Mouse (Mus musculus) MEL (cell line): ENCODE measurements around the gene Aaas. TPM values are rescaled to one million over a fixed set of nuclear protein-coding genes. Genes with fewer than 3 reads are reported as not detected.
A peak's percentile ranks its signal among the peaks of the same experiment; 100 is the strongest.

ENCODE experiments used
- DNase-seq: peaks from one replicate; pipeline ENCODE4 v3.0.0; 2011; ENCODE audit warnings: low read depth, low spot score
- H3K27ac ChIP-seq: 2 replicates; pipeline ENCODE4 v1.5.1; 2012; ENCODE audit warnings: low read depth, mild to moderate bottlenecking, control low read depth, low read length, moderate library complexity; ENCODE audit not compliant: control insufficient read depth
- H3K27me3 ChIP-seq, 2 experiments: fragments of 150-350 bp in 1 of 2; sonication (generic) in 1 of 2; 2 replicates each; pipeline ENCODE4 v1.6.1; 2012; ENCODE audit warnings: low read length in 2 of 2, mild to moderate bottlenecking in 2 of 2, improper control_type of control experiment in 1 of 2, moderate library complexity in 1 of 2; ENCODE audit not compliant: insufficient read depth in 2 of 2, control insufficient read depth in 1 of 2
- H3K36me3 ChIP-seq, 2 experiments: 2 replicates each; pipeline ENCODE4 v1.6.1; 2012 to 2014; ENCODE audit warnings: low read length in 2 of 2, improper control_type of control experiment in 1 of 2, inconsistent platforms in 1 of 2, mild to moderate bottlenecking in 1 of 2; ENCODE audit not compliant: insufficient read depth in 2 of 2, control insufficient read depth in 1 of 2
- H3K4me1 ChIP-seq, 2 experiments: fragments of 150-350 bp in 1 of 2; sonication (generic) in 1 of 2; 2 replicates each; pipeline ENCODE4 v1.6.1; 2012; ENCODE audit warnings: low read length in 2 of 2, improper control_type of control experiment in 1 of 2, mild to moderate bottlenecking in 1 of 2; ENCODE audit not compliant: insufficient read depth in 2 of 2, control insufficient read depth in 1 of 2
- H3K4me3 ChIP-seq, 2 experiments: fragments of 150-350 bp in 1 of 2; sonication (generic) in 1 of 2; 2 replicates each; pipeline ENCODE4 v1.5.1; 2012; ENCODE audit warnings: low read depth in 2 of 2, low read length in 2 of 2, mild to moderate bottlenecking in 2 of 2, moderate library complexity in 2 of 2, control low read depth in 1 of 2, improper control_type of control experiment in 1 of 2; ENCODE audit not compliant: control insufficient read depth in 1 of 2, insufficient read depth in 1 of 2
- H3K79me2 ChIP-seq: 2 replicates; pipeline ENCODE4 v1.6.1; 2012; ENCODE audit warnings: mild to moderate bottlenecking, low read length, moderate library complexity; ENCODE audit not compliant: control insufficient read depth, poor library complexity, insufficient read depth
- H3K9ac ChIP-seq: 2 replicates; pipeline ENCODE4 v1.6.1; 2012; ENCODE audit warnings: low read depth, mild to moderate bottlenecking, control low read depth, low read length, moderate library complexity; ENCODE audit not compliant: control insufficient read depth, poor library complexity, severe bottlenecking
- H3K9me3 ChIP-seq: fragments of 150-350 bp; sonication (generic); replicated peaks from 2 replicates; pipeline ENCODE4 v1.6.1; 2012; ENCODE audit warnings: mild to moderate bottlenecking, low read length, improper control_type of control experiment, moderate library complexity; ENCODE audit not compliant: insufficient read depth
- CHD1 ChIP-seq: IDR thresholded peaks from 2 replicates; pipeline ENCODE4 v1.6.1; 2012; ENCODE audit warnings: low read depth, mild to moderate bottlenecking, inconsistent platforms, low read length, improper control_type of control experiment
- CTCF ChIP-seq, 3 experiments: IDR thresholded peaks in 2 of 3; conservative IDR thresholded peaks in 1 of 3; 2 replicates each; pipeline ENCODE4 v1.5.1; 2011 to 2012; ENCODE audit warnings: low read length in 3 of 3, low read depth in 2 of 3, mild to moderate bottlenecking in 2 of 3, improper control_type of control experiment in 1 of 3, inconsistent platforms in 1 of 3, mixed read lengths in 1 of 3, moderate library complexity in 1 of 3; ENCODE audit not compliant: control insufficient read depth in 1 of 3, insufficient read depth in 1 of 3, poor library complexity in 1 of 3, severe bottlenecking in 1 of 3
- E2F4 ChIP-seq: IDR thresholded peaks from 2 replicates; pipeline ENCODE4 v1.6.1; 2011; ENCODE audit warnings: low read depth, low read length, improper control_type of control experiment, borderline replicate concordance
- EP300 ChIP-seq, 2 experiments: IDR thresholded peaks; 2 replicates each; pipeline ENCODE4 v1.6.1; 2011; ENCODE audit warnings: improper control_type of control experiment in 2 of 2, low read length in 2 of 2, low read depth in 1 of 2, mild to moderate bottlenecking in 1 of 2
- GATA1 ChIP-seq: IDR thresholded peaks from 2 replicates; pipeline ENCODE4 v1.6.1; 2011; ENCODE audit warnings: low read depth, low read length, improper control_type of control experiment
- MAFK ChIP-seq: IDR thresholded peaks from 2 replicates; pipeline ENCODE4 v1.6.1; 2011; ENCODE audit warnings: low read depth, mild to moderate bottlenecking, low read length, improper control_type of control experiment, borderline replicate concordance
- MAX ChIP-seq: IDR thresholded peaks from 2 replicates; pipeline ENCODE4 v1.6.1; 2011; ENCODE audit warnings: low read length, improper control_type of control experiment
- MAZ ChIP-seq: IDR thresholded peaks from 2 replicates; pipeline ENCODE4 v1.6.1; 2012; ENCODE audit warnings: low read depth, mild to moderate bottlenecking, inconsistent platforms, low read length, improper control_type of control experiment
- MEF2A ChIP-seq: IDR thresholded peaks from 2 replicates; pipeline ENCODE4 v1.6.1; 2014; ENCODE audit warnings: low read depth, mild to moderate bottlenecking, inconsistent platforms, low read length, improper control_type of control experiment; ENCODE audit not compliant: poor library complexity, insufficient replicate concordance, severe bottlenecking; ENCODE audit errors: extremely low read depth
- MXI1 ChIP-seq: IDR thresholded peaks from 2 replicates; pipeline ENCODE4 v1.6.1; 2011; ENCODE audit warnings: mild to moderate bottlenecking, low read depth, low read length, improper control_type of control experiment
- MYB ChIP-seq: IDR thresholded peaks from 2 replicates; pipeline ENCODE4 v1.6.1; 2011; ENCODE audit warnings: mild to moderate bottlenecking, low read depth, low read length, improper control_type of control experiment
- MYC ChIP-seq: IDR thresholded peaks from 2 replicates; pipeline ENCODE4 v1.6.1; 2011; ENCODE audit warnings: low read depth, mild to moderate bottlenecking, low read length, improper control_type of control experiment, moderate library complexity
- RAD21 ChIP-seq: IDR thresholded peaks from 2 replicates; pipeline ENCODE4 v1.6.1; 2011; ENCODE audit warnings: mild to moderate bottlenecking, low read depth, low read length, improper control_type of control experiment
- RCOR1 ChIP-seq: IDR thresholded peaks from 2 replicates; pipeline ENCODE4 v1.6.1; 2012; ENCODE audit warnings: low read depth, mild to moderate bottlenecking, inconsistent platforms, low read length, improper control_type of control experiment
- SIN3A ChIP-seq: IDR thresholded peaks from 2 replicates; pipeline ENCODE4 v1.6.1; 2012; ENCODE audit warnings: low read length, improper control_type of control experiment, inconsistent platforms
- SMC3 ChIP-seq: IDR thresholded peaks from 2 replicates; pipeline ENCODE4 v1.6.1; 2011; ENCODE audit warnings: low read depth, low read length, improper control_type of control experiment
- USF2 ChIP-seq, 2 experiments: IDR thresholded peaks; 2 replicates each; pipeline ENCODE4 v1.6.1; 2011 to 2012; ENCODE audit warnings: improper control_type of control experiment in 2 of 2, low read length in 2 of 2, borderline replicate concordance in 1 of 2, inconsistent platforms in 1 of 2, low read depth in 1 of 2, mild to moderate bottlenecking in 1 of 2; ENCODE audit not compliant: insufficient read depth in 1 of 2
- ZC3H11A ChIP-seq: IDR thresholded peaks from 2 replicates; pipeline ENCODE4 v1.6.1; 2012; ENCODE audit warnings: low read depth, mild to moderate bottlenecking, inconsistent platforms, low read length, improper control_type of control experiment
- ZKSCAN1 ChIP-seq: IDR thresholded peaks from 2 replicates; pipeline ENCODE4 v1.6.1; 2012; ENCODE audit warnings: low read depth, mild to moderate bottlenecking, inconsistent platforms, low read length, improper control_type of control experiment, moderate library complexity
- ZMIZ1 ChIP-seq: IDR thresholded peaks from 2 replicates; pipeline ENCODE4 v1.6.1; 2012; ENCODE audit warnings: low read depth, mild to moderate bottlenecking, inconsistent platforms, low read length, improper control_type of control experiment, moderate library complexity
- ZNF384 ChIP-seq: IDR thresholded peaks from 2 replicates; pipeline ENCODE4 v1.6.1; 2012; ENCODE audit warnings: low read depth, mild to moderate bottlenecking, inconsistent platforms, low read length, improper control_type of control experiment
- polyA plus RNA-seq, 2 experiments: library from polyadenylated mRNA; stranded (reverse) in 1 of 2; unstranded in 1 of 2; fragments of >175 nt in 1 of 2; fragments of >200 nt in 1 of 2; gene quantifications; 2 replicates each; pipeline versions ENCODE4 v1.2.1 to v1.2.4; 2012; ENCODE audit warnings: low replicate concordance in 2 of 2, low read depth in 1 of 2; ENCODE audit not compliant: insufficient read length in 2 of 2, insufficient read depth in 1 of 2, missing spikeins in 1 of 2
- total RNA-seq: library from RNA; depleted of rRNA; stranded (reverse); fragments of 300-350 nt; gene quantifications from 2 replicates; pipeline ENCODE4 v1.2.3, GENCODE M21; 2012

The Aaas gene
- total and polyA plus RNA-seq, 3 experiments = 48.7 to 205 TPM; not detected in 1

DNA sequence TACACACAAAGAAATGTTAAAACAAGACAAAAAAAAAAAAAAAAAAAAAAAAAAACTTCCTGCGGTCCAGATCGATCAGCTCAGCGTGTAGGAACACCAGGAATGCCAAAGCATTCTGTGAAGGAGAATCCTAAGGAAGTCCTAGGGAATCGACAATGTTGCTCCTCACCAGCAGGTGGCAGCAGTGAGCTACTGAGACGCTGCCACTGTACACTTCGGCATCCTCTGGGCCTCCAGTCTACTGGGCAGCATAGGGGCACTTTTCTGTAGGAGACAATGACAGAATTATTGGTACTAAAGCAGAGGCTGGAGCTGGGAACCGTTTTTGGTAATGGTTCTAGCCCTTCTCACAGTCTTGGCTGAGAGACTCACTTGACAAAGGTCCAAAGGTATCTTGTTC lies 31.0 kb upstream of the Aaas start:
- no peaks in the 10 kb centered on the region for H3K9me3 ChIP-seq
- DNase-seq = peak; percentile 83
- H3K79me2 ChIP-seq = no peaks in the 10 kb centered on the region
- H3K36me3 ChIP-seq = peaks cover 0 to 14% of the 10 kb centered on the region in 2 experiments; a peak in 2 of 4 replicates
- no peak for TF ChIP-seq ZKSCAN1
- no peak for TF ChIP-seq MEF2A
- TF ChIP-seq SIN3A = peak; percentile 41; the same call in 1 of the 2 replicates
- TF ChIP-seq CTCF (IDR thresholded peaks at IDR 0.05 in 2 of 3, conservative IDR thresholded peaks at IDR 0.05 in 1 of 3; ENCODE audit: control insufficient read depth in 1 of 3, insufficient read depth in 1 of 3, low read depth in 2 of 3, low read length in 3 of 3, poor library complexity in 1 of 3, severe bottlenecking in 1 of 3) = peak; percentile 99
- TF ChIP-seq SMC3 = peak; percentile 97
- peak; percentile 25; the same call in 1 of the 2 replicates for TF ChIP-seq ZNF384
- TF ChIP-seq CHD1 = no peak
- peak; percentile 94 for TF ChIP-seq ZC3H11A
- no peak for TF ChIP-seq MYC
- TF ChIP-seq USF2 (IDR thresholded peaks at IDR 0.05; ENCODE audit: borderline replicate concordance in 1 of 2, insufficient read depth in 1 of 2, low read depth in 1 of 2, low read length in 2 of 2) = no peak
- 0 out of 2 replicates have a peak, but pooled peaks have one; percentile 8 for TF ChIP-seq RCOR1
- TF ChIP-seq RAD21 = peak; percentile 94
- TF ChIP-seq GATA1 = no peak
- TF ChIP-seq MAZ = 0 out of 2 replicates have a peak, but pooled peaks have one; percentile 51
- no peak for TF ChIP-seq MAFK
- TF ChIP-seq E2F4 = no peak
- H3K27me3 ChIP-seq = no peaks in the 10 kb centered on the region
- peaks cover 10 to 14% of the 10 kb centered on the region in 2 experiments for H3K4me1 ChIP-seq
- no peak overlapping the region for H3K27ac ChIP-seq
- H3K4me3 ChIP-seq = no peak overlapping the region
- no peak overlapping the region for H3K9ac ChIP-seq

GRCm38 (mm10) chr15:102377810-102378262 lies 27.3 kb upstream of the Aaas start:
- DNase-seq = peak; percentile 49
- Histone ChIP-seq H3K27me3 (peaks cover 6 to 13% of the 10 kb centered on the region in 2 experiments; a peak in 3 of 4 replicates), H3K4me3 (0 out of 4 replicates have a peak overlapping the region, but pooled peaks of 1 of the 2 experiments have one; percentile 11), H3K36me3 (peaks cover 0 to 11% of the 10 kb centered on the region in 2 experiments; a peak in 2 of 4 replicates), H3K79me2 (no peaks in the 10 kb centered on the region)
- TF ChIP-seq MXI1 = peak; percentile 78
- peak; percentile 70 for TF ChIP-seq MAX
- 0 out of 2 replicates have a peak, but pooled peaks have one; percentile 27 for TF ChIP-seq SIN3A
- no peak for TF ChIP-seq ZMIZ1
- 0 out of 2 replicates have a peak, but pooled peaks have one; percentile 17 for TF ChIP-seq MYB
- TF ChIP-seq EP300 (IDR thresholded peaks at IDR 0.05; ENCODE audit: low read depth in 1 of 2, low read length in 2 of 2) = peak in 1 of 2 experiments; percentile 30; a peak in 1 of 4 replicates
- TF ChIP-seq, all 39 proteins: peak for 5
- peaks cover 10 to 14% of the 10 kb centered on the region in 2 experiments for H3K4me1 ChIP-seq
- no peaks in the 10 kb centered on the region for H3K9me3 ChIP-seq
- H3K9ac ChIP-seq = no peak overlapping the region
- no peak overlapping the region for H3K27ac ChIP-seq
